Mouse (Mus musculus): ENCODE measurements around the gene Ulk4. TPM values are rescaled to one million over a fixed set of nuclear protein-coding genes. Genes with fewer than 3 reads are reported as not detected.

Gene Ulk4
- total RNA-seq, 1 experiment from 2014 or later = 1.1 TPM

DNA sequence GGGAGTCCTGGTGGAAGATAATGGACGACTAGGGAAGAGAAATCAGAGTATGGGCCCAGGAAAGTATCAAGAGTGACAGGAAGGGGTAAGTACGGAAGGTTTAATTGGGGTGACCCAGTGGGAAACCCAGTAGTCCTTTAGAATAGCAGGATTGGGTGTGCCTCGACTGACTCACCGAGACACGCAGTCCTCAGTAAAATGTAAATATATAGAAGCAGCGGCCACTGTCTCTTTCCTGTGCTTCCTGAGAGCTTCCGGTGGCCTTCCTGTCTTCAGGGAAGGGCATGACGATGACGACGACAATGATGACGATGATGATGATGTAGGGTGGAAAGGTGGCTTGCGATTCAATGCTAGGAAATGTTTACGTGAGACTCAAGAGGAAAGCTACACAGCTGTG is 363.8 kb downstream of the Ulk4 start:
- ATAC-seq (replicated peaks; ENCODE audit: insufficient number of reproducible peaks, low FRiP score, low TSS enrichment, poor library complexity, severe bottlenecking) = no peak

DNA sequence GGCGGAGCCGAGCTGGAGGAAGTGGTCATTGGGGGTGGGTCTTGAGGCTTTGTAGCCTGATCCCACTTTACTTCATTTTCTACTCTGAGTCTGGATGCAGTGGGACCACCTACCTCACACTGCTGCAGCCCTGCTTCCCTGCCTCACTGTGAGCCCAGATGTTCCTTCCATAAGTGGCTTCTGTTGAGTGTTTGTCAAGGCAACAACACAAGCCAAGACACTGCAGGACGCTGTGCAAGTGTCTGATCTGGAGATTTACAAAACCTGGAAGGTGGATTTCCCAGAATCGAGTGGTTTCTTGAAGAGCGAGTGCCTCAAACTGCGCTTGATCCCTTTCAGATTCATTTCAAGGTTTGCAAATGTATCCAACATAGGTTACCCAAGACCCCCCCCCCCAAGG is 368.5 kb downstream of the Ulk4 start:
- ATAC-seq (replicated peaks; ENCODE audit: insufficient number of reproducible peaks, low FRiP score, low TSS enrichment, poor library complexity, severe bottlenecking) = no peak

Other genes starting within 250 kb of the Ulk4 start
- 26.0 to 55.3 TPM (median 29.2 TPM) in 3 replicates for gene Trak1, start 20.3 kb upstream of the Ulk4 start, total RNA-seq (2017)
- gene Cck, start 218.5 kb upstream of the Ulk4 start, total RNA-seq (2017) = not detected in 3 replicates

Measured in monocyte, adult 5-6 weeks (primary cell).